Mouse (Mus musculus) heart, adult 2 months (tissue): ENCODE data around the gene 4632433K11Rik. TPM values are rescaled to one million over a fixed set of nuclear protein-coding genes. Genes with fewer than 3 reads are reported as not detected.
A peak's percentile ranks its signal among the peaks of the same experiment; 100 is the strongest.

Source experiments
- DNase-seq, 2 experiments: peaks; one replicate each; pipeline ENCODE4 v3.0.0; 2021
- H3K27ac ChIP-seq: fragments of 200-600 bp; 2 replicates; pipeline ENCODE4 v1.8.1; 2022
- H3K27me3 ChIP-seq: fragments of 200-500 bp; 2 replicates; pipeline ENCODE4 v1.6.1; 2012; ENCODE audit warnings: mild to moderate bottlenecking, low read length, inconsistent platforms, mixed read lengths; ENCODE audit not compliant: control insufficient read depth, insufficient read depth
- H3K36me3 ChIP-seq: fragments of 200-500 bp; 2 replicates; pipeline ENCODE4 v1.6.1; 2012; ENCODE audit warnings: low read length, inconsistent platforms; ENCODE audit not compliant: control insufficient read depth, insufficient read depth
- H3K4me1 ChIP-seq: fragments of 200-500 bp; 2 replicates; pipeline ENCODE4 v1.6.1; 2011; ENCODE audit warnings: low read length; ENCODE audit not compliant: control insufficient read depth, insufficient read depth
- H3K4me3 ChIP-seq: fragments of 200-600 bp; 2 replicates; pipeline ENCODE4 v1.8.1; 2022
- H3K79me2 ChIP-seq: fragments of 200-500 bp; replicated peaks from 2 replicates; pipeline ENCODE4 v1.6.1; 2012; ENCODE audit warnings: mild to moderate bottlenecking, inconsistent platforms, low read length, moderate library complexity, mixed read lengths; ENCODE audit not compliant: control insufficient read depth, insufficient read depth
- H3K9ac ChIP-seq: fragments of 200-500 bp; 2 replicates; pipeline ENCODE4 v1.6.1; 2012; ENCODE audit warnings: low read depth, mild to moderate bottlenecking, control low read depth, inconsistent platforms, low read length, mixed read lengths
- CTCF ChIP-seq: fragments of 200-600 bp; IDR thresholded peaks from 2 replicates; pipeline ENCODE4 v1.8.1; 2022; ENCODE audit warnings: antibody characterized with exemption, mild to moderate bottlenecking, moderate library complexity
- EP300 ChIP-seq: fragments of 200-500 bp; IDR thresholded peaks from 2 replicates; pipeline ENCODE4 v1.6.1; 2011; ENCODE audit warnings: low read depth, low read length, control low read depth; ENCODE audit not compliant: insufficient read depth
- POLR2A ChIP-seq: fragments of 200-500 bp; IDR thresholded peaks from 2 replicates; pipeline ENCODE4 v1.6.1; 2011; ENCODE audit warnings: mild to moderate bottlenecking, low read depth, low read length, control low read depth; ENCODE audit not compliant: insufficient read depth
- WGBS: fragments of 180-500 bp; shearing (Covaris S2); methylation state at CpG from one replicate; pipeline ENCODE4 v1.1.7; 2018; 5-methylcytosine and 5-hydroxymethylcytosine counted together
- intact Hi-C: fragments of 180-260 bp; cut with DNase I; formaldehyde crosslinking; loops from one replicate; pipeline ENCODE4 v1.15.1; 2025
- polyA plus RNA-seq: library from polyadenylated mRNA; depleted of rRNA; stranded (reverse); fragments of >200 nt; gene quantifications from 2 replicates; pipeline ENCODE4 v1.2.3, GENCODE M21; 2012; rRNA removed
- total RNA-seq, 2 experiments: library from RNA; stranded (reverse); gene quantifications; 2 replicates each; pipeline ENCODE4 v1.2.3; 2021

Gene 4632433K11Rik
- total and polyA plus RNA-seq, 3 experiments = not detected

GRCm38 (mm10) chr7:5081939-5082338, 48.0 kb downstream of the 4632433K11Rik start:
- intact Hi-C loops = no loop called here
- no peak for DNase-seq
- no peaks in the 10 kb centered on the region for H3K27me3 ChIP-seq
- H3K27ac ChIP-seq = no peak overlapping the region
- peaks cover 23% of the 10 kb centered on the region for H3K36me3 ChIP-seq
- H3K9ac ChIP-seq = no peak overlapping the region
- H3K4me3 ChIP-seq = no peak overlapping the region
- H3K79me2 ChIP-seq = peaks cover 14% of the 10 kb centered on the region
- 86% methylated on average over 2 of the region's 2 CpGs for WGBS
- peaks cover 11% of the 10 kb centered on the region for H3K4me1 ChIP-seq
- no peak for TF ChIP-seq POLR2A
- no peak for TF ChIP-seq CTCF
- no peak for TF ChIP-seq EP300

GRCm38 (mm10) chr7:5083325-5084105, 49.6 kb downstream of the 4632433K11Rik start:
- no peak overlapping the region for H3K4me3 ChIP-seq
- TF ChIP-seq EP300 (no peak), POLR2A (0 out of 2 replicates have a peak, but pooled peaks have one; percentile 14)
- peaks cover 11% of the 10 kb centered on the region for H3K4me1 ChIP-seq
- peaks cover 24% of the 10 kb centered on the region for H3K36me3 ChIP-seq
- H3K79me2 ChIP-seq = peaks cover 16% of the 10 kb centered on the region
- intact Hi-C loops = no loop called here
- no peak overlapping the region for H3K9ac ChIP-seq
- DNase-seq = peak in 1 of 2 experiments; percentile 40
- WGBS = 71% methylated on average over 18 of the region's 18 CpGs
- H3K27me3 ChIP-seq = no peaks in the 10 kb centered on the region
- no peak overlapping the region for H3K27ac ChIP-seq

Other genes with a start within 250 kb of the 4632433K11Rik start
- 1 to 10 TPM; 5.3 to 5.4 TPM for gene Tmem238, start 244.5 kb upstream of the 4632433K11Rik start, total RNA-seq
- gene Tmem238, start 244.5 kb upstream of the 4632433K11Rik start, polyA plus RNA-seq = 2.2 and 4.3 TPM in 2 replicates
- 100 to 1,000 TPM; 492 to 575 TPM for gene Rpl28, start 241.2 kb upstream of the 4632433K11Rik start, total RNA-seq
- gene Rpl28, start 241.2 kb upstream of the 4632433K11Rik start, polyA plus RNA-seq = 135 and 202 TPM in 2 replicates
- 10 to 100 TPM; 85.1 to 99.1 TPM for gene Ube2s, start 221.5 kb upstream of the 4632433K11Rik start, total RNA-seq
- 167 and 265 TPM in 2 replicates for gene Ube2s, start 221.5 kb upstream of the 4632433K11Rik start, polyA plus RNA-seq
- under 1 TPM in 1 of 2 experiments, not detected in 1; 0.07 TPM for gene Shisa7, start 189.4 kb upstream of the 4632433K11Rik start, total RNA-seq
- gene Shisa7, start 189.4 kb upstream of the 4632433K11Rik start, polyA plus RNA-seq = 0.09 and 0.12 TPM in 2 replicates
- gene Isoc2b, start 163.9 kb upstream of the 4632433K11Rik start, total RNA-seq = 1 to 10 TPM; 3.5 to 3.8 TPM
- 10.0 and 10.3 TPM in 2 replicates for gene Isoc2b, start 163.9 kb upstream of the 4632433K11Rik start, polyA plus RNA-seq
- 10 to 100 TPM; 48.9 to 55.5 TPM for gene Isoc2a, start 157.0 kb upstream of the 4632433K11Rik start, total RNA-seq
- gene Isoc2a, start 157.0 kb upstream of the 4632433K11Rik start, polyA plus RNA-seq = 29.3 and 30.6 TPM in 2 replicates
- under 1 TPM in 1 of 2 experiments, not detected in 1; 0.18 TPM for gene Gm36210, start 127.6 kb upstream of the 4632433K11Rik start, total RNA-seq
- gene Gm36210, start 127.6 kb upstream of the 4632433K11Rik start, polyA plus RNA-seq = 0.20 and 0.29 TPM in 2 replicates
- gene Zfp628, start 118.9 kb upstream of the 4632433K11Rik start, total RNA-seq = 1 to 10 TPM; 6.8 to 9.4 TPM
- 6.1 and 7.5 TPM in 2 replicates for gene Zfp628, start 118.9 kb upstream of the 4632433K11Rik start, polyA plus RNA-seq
- 1 to 10 TPM; 5.6 to 5.8 TPM for gene Nat14, start 112.1 kb upstream of the 4632433K11Rik start, total RNA-seq
- 3.5 TPM in 2 replicates for gene Nat14, start 112.1 kb upstream of the 4632433K11Rik start, polyA plus RNA-seq
- gene Ssc5d, start 108.3 kb upstream of the 4632433K11Rik start, total RNA-seq = 1 to 10 TPM; 1.7 to 2.9 TPM
- gene Ssc5d, start 108.3 kb upstream of the 4632433K11Rik start, polyA plus RNA-seq = 5.9 and 6.4 TPM in 2 replicates
- gene Sbk2, start 69.7 kb upstream of the 4632433K11Rik start, total RNA-seq = 10 to 100 TPM; 26.5 to 35.6 TPM
- 85.0 and 119 TPM in 2 replicates for gene Sbk2, start 69.7 kb upstream of the 4632433K11Rik start, polyA plus RNA-seq
- 10 to 100 TPM; 39.4 to 46.1 TPM for gene Sbk3, start 63.0 kb upstream of the 4632433K11Rik start, total RNA-seq
- gene Sbk3, start 63.0 kb upstream of the 4632433K11Rik start, polyA plus RNA-seq = 66.1 and 72.5 TPM in 2 replicates
- 10 to 100 TPM; 12.3 to 14.0 TPM for gene Zfp579, start 38.0 kb upstream of the 4632433K11Rik start, total RNA-seq
- 51.8 and 70.2 TPM in 2 replicates for gene Zfp579, start 38.0 kb upstream of the 4632433K11Rik start, polyA plus RNA-seq
- 1 to 10 TPM; 8.7 to 9.2 TPM for gene Zfp524, start 19.7 kb upstream of the 4632433K11Rik start, total RNA-seq
- 14.7 and 17.7 TPM in 2 replicates for gene Zfp524, start 19.7 kb upstream of the 4632433K11Rik start, polyA plus RNA-seq
- 10 to 100 TPM; 17.9 to 20.4 TPM for gene Fiz1, start 19.4 kb upstream of the 4632433K11Rik start, total RNA-seq
- gene Fiz1, start 19.4 kb upstream of the 4632433K11Rik start, polyA plus RNA-seq = 18.2 and 20.4 TPM in 2 replicates
- gene Gm44973, start 18.6 kb upstream of the 4632433K11Rik start, total RNA-seq = not detected
- not detected in 2 replicates for gene Gm44973, start 18.6 kb upstream of the 4632433K11Rik start, polyA plus RNA-seq
- gene Zfp865, start 13.7 kb upstream of the 4632433K11Rik start, total RNA-seq = 10 to 100 TPM; 13.8 to 13.9 TPM
- gene Zfp865, start 13.7 kb upstream of the 4632433K11Rik start, polyA plus RNA-seq = 13.5 and 16.9 TPM in 2 replicates
- under 1 TPM in 1 of 2 experiments, not detected in 1; 0.25 TPM for gene Ccdc106, start 13.6 kb upstream of the 4632433K11Rik start, total RNA-seq
- 0.53 TPM in 1 of 2 replicates, not detected in the other for gene Ccdc106, start 13.6 kb upstream of the 4632433K11Rik start, polyA plus RNA-seq
- 1 to 10 TPM; 5.0 to 5.6 TPM for gene Zfp784, start 4.3 kb downstream of the 4632433K11Rik start, total RNA-seq
- 6.7 and 7.0 TPM in 2 replicates for gene Zfp784, start 4.3 kb downstream of the 4632433K11Rik start, polyA plus RNA-seq
- gene Zfp580, start 17.4 kb downstream of the 4632433K11Rik start, total RNA-seq = 1 to 10 TPM; 3.4 to 4.4 TPM
- gene Zfp580, start 17.4 kb downstream of the 4632433K11Rik start, polyA plus RNA-seq = 7.4 and 12.7 TPM in 2 replicates
- gene U2af2, start 28.0 kb downstream of the 4632433K11Rik start, total RNA-seq = 10 to 100 TPM; 65.6 to 68.5 TPM
- 84.4 and 118 TPM in 2 replicates for gene U2af2, start 28.0 kb downstream of the 4632433K11Rik start, polyA plus RNA-seq
- gene Epn1, start 46.1 kb downstream of the 4632433K11Rik start, total RNA-seq = 100 to 1,000 TPM; 160 to 192 TPM
- gene Epn1, start 46.1 kb downstream of the 4632433K11Rik start, polyA plus RNA-seq = 174 and 181 TPM in 2 replicates
- not detected for gene Rfpl4, start 82.8 kb downstream of the 4632433K11Rik start, total RNA-seq
- not detected in 2 replicates for gene Rfpl4, start 82.8 kb downstream of the 4632433K11Rik start, polyA plus RNA-seq
- 1 to 10 TPM; 6.2 to 8.1 TPM for gene Rasl2-9, start 91.8 kb downstream of the 4632433K11Rik start, total RNA-seq
- 3.9 and 5.7 TPM in 2 replicates for gene Rasl2-9, start 91.8 kb downstream of the 4632433K11Rik start, polyA plus RNA-seq
- gene Vmn1r55, start 115.6 kb downstream of the 4632433K11Rik start, total RNA-seq = not detected
- gene Vmn1r55, start 115.6 kb downstream of the 4632433K11Rik start, polyA plus RNA-seq = not detected in 2 replicates
- not detected for gene Vmn1r56, start 162.6 kb downstream of the 4632433K11Rik start, total RNA-seq
- not detected in 2 replicates for gene Vmn1r56, start 162.6 kb downstream of the 4632433K11Rik start, polyA plus RNA-seq
- gene Vmn1r57, start 184.4 kb downstream of the 4632433K11Rik start, total RNA-seq = not detected
- not detected in 2 replicates for gene Vmn1r57, start 184.4 kb downstream of the 4632433K11Rik start, polyA plus RNA-seq